Mouse (Mus musculus) adrenal gland, adult 18-20 months (tissue): ENCODE measurements around the gene Otud6a. TPM values are rescaled to one million over a fixed set of nuclear protein-coding genes. Genes with fewer than 3 reads are reported as not detected.
"Not testable (repeated sequence)": the region's sequence is repeated elsewhere in the genome, so short reads cannot be mapped to it uniquely, and the experiment has no call there.

Source experiments
- DNase-seq, 2 experiments: peaks; one replicate each; pipeline ENCODE4 v3.0.0; 2021 to 2022; ENCODE audit warnings: low spot score in 2 of 2
- long read RNA-seq, 2 experiments: library from polyadenylated mRNA; stranded (forward); transcript quantifications; one replicate each; pipeline ENCODE4 v2.0.0; 2021
- microRNA-seq, 2 experiments: library from miRNA; unstranded; fragments of <30 nt; microRNA quantifications; one replicate each; pipeline ENCODE4 v1.2.0; 2021; ENCODE audit warnings: borderline number of aligned reads in 2 of 2
- total RNA-seq, 2 experiments: library from RNA; stranded (reverse); gene quantifications; 1 replicate in 1 of 2; 2 replicates in 1 of 2; pipeline ENCODE4 v1.2.3; 2021

Gene Otud6a
- not detected for total RNA-seq
- long read RNA-seq, experiment 1: 0 reads
- long read RNA-seq, experiment 2: 0 reads

DNA sequence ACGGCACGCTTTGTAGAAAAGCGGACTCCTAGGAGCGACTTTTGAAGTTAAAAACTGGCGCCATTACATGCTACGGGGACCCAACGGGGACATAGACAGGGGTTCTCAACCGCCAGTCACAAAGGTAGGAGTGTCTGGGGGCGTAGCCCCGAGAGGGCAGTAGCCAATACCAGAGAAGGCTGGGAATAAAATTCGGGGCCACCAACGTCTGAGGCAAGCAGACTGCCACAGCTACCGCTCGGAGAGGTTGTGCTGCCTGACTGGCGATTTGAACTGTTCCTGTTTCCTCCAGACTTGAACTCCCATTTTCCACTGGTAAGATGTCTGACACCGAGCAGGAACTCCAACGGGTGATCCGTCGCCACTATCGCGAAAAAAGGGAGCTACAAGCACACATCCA lies at the start of gene Otud6a:
Gene Otud6a (plus strand): TSS at position 321 of the 400 bp plus-strand sequence.
- DNase-seq: no peak

DNA sequence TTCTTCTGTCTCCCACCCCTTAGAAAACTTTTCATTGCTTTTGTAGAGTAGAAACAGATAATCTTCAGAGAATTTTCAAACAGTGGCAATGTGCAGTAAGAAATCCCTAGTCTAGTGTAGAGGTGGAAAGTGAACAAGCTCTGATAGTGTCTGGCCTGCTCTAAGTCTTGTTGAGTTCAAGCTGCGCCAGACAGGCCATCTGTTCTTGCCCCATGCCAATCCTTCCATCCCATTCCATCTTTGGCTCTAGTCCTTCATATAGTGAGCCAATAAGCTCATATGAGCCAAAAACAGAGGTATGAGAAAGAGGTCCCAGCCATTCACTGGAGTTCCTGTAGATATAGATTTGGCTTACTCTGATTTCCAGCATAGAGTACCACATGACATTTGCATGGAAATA lies 38.9 kb upstream of the Otud6a start:
- no peak for DNase-seq

DNA sequence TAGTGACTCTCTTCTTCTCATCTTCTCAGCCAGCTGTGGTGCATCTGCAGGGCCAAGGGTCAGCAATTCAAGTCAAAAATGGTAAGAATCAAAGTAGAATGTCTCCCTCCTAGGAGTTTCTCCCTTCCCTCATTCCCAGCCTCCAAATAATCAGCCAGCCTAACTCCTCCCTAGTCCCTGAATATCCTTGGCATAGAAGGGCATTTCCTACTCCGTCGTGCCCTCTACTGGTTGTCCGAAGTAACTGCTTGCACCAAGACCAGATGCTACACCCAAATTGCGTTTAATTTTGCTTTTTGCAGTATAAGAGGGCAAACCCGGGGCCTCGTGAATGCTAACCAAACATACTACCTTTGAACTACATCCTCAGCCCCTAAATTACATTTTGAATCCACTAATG lies 36.5 kb upstream of the Otud6a start:
- DNase-seq: peak in 1 of 2 experiments; percentile 24

DNA sequence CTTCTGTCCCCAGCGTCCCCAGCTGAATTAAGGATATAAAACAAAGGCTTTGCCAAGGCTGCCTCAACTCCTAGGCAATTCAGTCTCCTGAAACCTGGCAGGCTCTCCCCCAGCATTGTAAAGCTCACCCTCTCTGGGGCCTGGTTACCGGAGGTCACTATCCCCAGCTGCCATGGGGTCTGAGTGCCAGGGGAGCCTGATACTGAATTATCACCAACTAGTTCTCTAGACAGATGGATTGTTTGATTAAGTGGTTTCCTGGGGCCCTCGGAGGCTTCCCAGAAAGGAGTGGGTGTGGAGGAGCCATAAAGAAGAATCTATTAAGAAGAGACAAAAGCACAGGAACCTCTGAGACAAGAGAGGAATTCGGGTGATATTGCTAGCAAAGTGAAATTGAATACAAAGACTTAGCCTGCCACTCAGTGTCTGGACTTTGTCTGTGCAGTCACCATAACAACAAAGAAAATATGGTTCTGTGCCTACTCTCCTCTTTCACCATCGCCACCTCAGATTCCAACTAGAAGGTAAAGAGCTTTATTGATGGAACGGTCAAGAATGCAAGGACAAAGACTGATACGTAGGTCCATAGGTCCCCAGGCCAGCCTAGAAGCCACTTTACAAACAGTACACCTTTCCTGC lies 34.5 kb upstream of the Otud6a start:
- DNase-seq: no peak

DNA sequence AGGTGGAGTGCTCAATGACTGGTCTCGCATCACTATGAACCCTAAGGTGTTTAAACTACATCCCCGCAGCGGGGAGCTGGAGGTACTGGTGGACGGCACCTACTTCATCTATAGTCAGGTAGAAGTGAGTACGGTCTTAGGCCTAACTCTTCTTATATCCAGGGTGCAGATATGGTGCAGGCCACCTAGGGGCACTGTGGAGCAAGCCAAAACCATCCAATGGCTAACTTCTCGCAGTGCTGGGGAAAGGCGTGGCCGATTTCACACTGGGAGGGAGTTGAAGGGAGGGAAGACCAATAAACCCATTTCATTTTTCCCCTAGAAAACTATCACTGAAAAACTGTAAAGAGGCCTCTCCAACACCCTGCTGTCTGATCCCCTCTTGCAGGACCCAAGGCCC lies 33.8 kb upstream of the Otud6a start:
- DNase-seq: peak; percentile 16 to 23

DNA sequence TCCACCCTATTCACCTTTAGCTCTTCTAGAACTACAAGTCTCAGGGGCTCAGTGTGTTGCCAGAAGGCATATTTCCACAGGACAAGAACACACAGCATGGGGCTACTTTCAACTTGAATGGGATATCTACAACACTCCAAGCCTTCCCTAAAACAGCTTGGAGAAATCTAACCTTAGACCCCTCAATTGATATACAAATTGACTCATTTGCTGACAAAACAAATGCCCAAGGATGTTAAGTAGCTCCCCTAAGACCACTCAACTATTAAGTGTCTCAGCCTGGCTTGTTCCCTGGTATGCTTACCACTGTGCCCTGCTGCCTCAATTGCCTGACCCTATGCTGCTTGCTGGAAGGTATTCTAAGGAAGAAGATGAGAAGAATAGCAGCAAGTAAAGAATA lies 27.9 kb upstream of the Otud6a start:
- no peak for DNase-seq

DNA sequence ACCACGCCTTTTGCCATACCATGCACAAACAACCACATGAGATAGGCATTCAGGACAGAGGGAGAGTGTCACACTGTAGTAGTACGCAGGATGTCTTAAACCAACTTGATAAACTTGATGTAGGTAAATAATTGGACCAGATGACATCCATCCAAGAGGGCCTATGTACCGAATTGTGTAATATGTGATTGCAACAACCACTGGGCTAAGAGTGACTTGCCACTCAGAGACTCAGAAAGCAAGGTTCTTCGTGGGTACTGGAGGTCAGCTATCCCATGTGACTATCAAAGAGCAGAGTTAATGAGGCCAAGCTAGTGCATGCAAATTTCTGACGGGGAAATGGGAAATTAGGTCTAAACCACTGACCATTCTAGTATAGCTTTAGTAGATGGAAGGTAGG lies 27.2 kb upstream of the Otud6a start:
- no peak for DNase-seq

DNA sequence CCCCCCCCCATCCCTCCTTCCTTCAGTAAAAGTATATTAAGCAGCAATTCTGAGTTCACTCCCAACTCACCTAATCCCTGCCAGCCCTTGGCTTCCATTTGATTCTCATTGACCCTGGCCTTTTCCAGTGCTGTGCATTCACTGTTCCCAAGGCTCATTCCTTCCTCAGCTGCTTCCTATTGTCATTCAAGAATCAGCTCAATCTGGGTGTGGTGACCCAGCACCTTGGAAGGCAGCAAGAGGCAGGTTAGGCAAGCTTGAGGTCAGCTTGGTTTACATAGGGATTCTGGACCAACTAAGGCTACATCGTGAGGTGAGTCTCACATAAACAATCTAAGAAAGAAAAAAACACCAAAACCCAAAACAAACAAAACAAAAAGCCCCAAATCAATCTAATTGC lies 19.6 kb upstream of the Otud6a start:
- DNase-seq: no peak

DNA sequence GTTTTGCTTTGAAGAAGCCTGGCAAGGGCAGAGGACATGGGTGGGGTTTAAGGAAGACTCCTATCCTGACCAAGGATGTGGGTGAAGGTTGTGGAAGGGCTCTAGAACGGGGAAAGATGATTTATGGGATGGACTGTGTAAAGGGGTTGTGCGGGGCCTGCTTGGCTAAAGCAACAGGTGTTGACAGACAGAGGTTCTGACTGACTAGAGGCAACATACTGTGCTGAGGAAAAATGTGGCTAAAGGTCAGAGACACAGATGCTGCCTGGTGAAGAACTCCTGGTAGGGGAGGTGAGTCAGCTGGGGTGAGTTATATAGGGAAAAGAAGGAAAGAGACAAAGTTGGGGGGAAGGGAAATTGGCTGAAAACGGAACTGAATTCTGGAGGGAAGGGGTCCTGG lies 3.5 kb downstream of the Otud6a start:
- DNase-seq: no peak

DNA sequence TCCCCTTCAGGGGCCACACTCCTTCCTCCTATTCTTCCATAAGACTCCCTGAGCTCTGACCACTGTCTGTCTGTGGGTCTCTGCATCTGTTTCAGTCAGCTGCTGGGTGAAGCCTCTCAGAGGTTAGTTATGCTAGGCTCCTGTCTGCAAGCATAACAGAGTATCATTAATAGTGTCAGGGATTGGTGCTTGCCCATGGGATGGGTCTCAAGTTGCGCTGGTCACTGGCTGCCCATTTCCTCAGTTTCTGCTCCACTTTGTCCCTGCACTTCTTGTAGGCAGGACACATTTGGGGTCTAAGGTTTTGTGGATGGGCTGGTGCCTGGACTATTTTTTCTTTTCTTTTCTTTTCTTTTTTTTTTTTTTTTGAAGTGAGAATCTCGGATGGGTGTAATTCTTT lies 13.8 kb downstream of the Otud6a start, which contains the start of gene Awat2:
Gene Awat2 (minus strand): TSS at position 101 of the 400 bp plus-strand sequence.
- DNase-seq: not testable (repeated sequence)

DNA sequence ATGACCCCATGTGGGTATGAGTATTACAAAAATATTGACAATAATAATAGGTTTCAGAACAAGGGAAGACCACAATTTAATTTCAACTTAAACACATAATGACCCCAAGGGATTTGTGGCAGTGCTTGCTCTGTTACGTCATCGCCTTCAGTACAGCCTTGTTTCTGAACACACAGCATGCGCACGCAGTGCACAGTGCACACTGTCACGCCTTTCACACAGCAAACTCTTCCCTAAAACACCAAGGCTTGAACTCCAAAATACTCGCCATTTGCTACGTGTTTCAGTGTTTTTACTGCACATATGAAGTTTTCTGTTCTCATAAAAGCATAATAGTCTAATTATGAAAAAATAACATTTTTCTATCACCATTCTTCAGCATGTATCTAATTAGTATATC lies 14.7 kb downstream of the Otud6a start:
- DNase-seq: no peak

DNA sequence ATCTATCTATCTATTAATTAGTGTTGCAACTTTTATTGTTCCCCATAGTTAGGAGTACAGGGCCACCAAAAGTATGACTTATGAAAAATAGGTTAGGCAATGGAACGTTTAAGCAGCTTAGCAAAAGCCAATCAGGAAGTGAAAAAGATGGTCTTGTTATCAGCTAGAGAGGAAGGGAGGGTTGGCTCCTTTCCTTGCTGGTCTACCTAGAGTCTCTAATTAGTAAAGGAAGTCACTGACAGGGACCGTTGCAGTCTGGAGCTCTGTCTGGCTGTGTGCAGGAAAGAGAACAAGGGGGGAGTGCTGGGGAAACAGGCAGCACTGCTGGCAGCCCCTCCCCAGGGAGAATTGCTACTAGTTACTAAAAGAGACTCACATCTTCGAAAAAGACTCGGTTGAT lies 39.2 kb downstream of the Otud6a start:
- DNase-seq: no peak

DNA sequence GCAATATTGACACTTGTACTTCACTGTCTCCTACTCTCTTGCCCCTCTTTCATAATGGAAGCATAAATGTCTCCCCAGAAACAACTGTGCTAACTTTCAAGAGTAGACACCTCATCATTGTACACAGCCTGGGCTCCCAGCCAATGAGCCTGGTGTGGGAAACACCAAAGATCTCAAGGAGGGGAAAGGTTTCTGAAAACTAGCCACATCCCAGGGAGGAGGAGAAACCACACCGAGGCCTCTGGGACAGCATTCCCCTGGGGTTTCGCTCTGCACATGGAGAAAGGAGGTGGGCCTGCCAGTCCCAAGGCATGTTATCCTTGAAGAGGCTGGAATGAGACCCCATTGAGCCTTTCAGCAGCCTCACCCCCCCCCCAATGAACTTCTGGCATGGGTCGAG lies 41.3 kb downstream of the Otud6a start:
- no peak for DNase-seq

DNA sequence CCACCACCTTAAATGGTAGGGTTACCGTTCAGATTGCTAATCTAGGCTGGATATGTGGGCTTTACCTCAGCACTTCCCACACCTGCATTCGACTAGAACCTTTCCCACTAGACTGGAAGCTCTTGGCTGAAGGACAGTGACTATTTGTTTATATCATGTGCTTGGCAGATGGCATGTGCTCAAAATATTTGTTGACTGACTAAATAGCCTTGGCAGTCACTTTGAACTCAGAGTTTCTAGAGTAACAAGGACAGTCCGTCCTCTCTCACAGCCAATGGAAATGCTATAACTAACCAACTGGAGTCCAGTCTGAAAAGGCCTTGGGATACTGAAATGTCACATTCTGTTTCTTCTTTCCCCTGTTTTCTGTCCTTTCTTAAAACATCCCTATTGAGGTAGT lies 42.7 kb downstream of the Otud6a start:
- no peak for DNase-seq

DNA sequence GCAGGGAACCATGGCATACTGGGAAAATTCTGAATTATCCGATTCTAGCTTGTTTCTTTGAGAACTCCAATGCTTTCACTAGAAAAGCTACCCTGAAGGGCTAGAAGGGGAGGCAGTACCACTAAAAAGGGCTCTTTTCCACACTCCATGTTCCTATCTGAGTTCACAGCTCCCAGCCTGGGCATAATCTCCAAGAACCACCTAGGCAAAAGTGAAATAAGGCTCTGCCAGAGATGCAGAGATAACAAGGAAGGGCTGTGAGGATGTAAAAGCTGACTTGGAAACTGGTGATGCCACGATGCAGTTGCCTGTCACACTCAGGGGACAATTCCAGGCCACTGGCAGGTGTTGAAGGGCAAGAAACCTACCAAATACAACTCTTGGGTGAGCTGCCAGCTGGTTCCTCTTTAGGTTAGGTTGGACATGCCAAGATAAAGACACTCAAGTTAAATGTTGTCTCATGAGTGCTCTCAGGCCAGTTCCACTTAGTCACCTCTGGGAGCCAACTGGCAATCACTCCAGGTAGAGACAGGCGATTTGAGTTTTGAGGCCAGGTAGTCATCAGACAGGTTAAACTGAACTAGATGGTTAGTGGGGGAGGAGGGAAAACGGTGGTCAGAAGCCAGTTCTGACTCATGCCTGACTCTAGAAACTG lies 46.9 kb downstream of the Otud6a start:
- no peak for DNase-seq

Small RNA genes lying within 50 kb of the gene (microRNA-seq; reads per million reads assigned to microRNA genes)
- gene Mir676: 2,460 to 4,314 reads per million in 2 experiments

Other genes with a start within 250 kb of the Otud6a start
- under 1 TPM; 0.29 to 0.53 TPM for gene Awat2, start 13.7 kb downstream of the Otud6a start, total RNA-seq
- gene Igbp1, start 65.3 kb downstream of the Otud6a start, total RNA-seq: 10 to 100 TPM; 60.7 to 66.5 TPM
- not detected for gene Dgat2l6, start 95.8 kb downstream of the Otud6a start, total RNA-seq
- not detected for gene Awat1, start 143.2 kb downstream of the Otud6a start, total RNA-seq
- gene P2ry4, start 165.9 kb downstream of the Otud6a start, total RNA-seq: not detected
- gene Arr3, start 176.5 kb downstream of the Otud6a start, total RNA-seq: not detected
- gene Kif4, start 196.7 kb downstream of the Otud6a start, total RNA-seq: under 1 TPM; 0.48 to 0.96 TPM
- gene Pdzd11, start 197.6 kb downstream of the Otud6a start, total RNA-seq: 10 to 100 TPM; 40.4 to 53.1 TPM